31 mouse cellular contexts compared by ENCODE assay signal in the genomic region with DNA sequence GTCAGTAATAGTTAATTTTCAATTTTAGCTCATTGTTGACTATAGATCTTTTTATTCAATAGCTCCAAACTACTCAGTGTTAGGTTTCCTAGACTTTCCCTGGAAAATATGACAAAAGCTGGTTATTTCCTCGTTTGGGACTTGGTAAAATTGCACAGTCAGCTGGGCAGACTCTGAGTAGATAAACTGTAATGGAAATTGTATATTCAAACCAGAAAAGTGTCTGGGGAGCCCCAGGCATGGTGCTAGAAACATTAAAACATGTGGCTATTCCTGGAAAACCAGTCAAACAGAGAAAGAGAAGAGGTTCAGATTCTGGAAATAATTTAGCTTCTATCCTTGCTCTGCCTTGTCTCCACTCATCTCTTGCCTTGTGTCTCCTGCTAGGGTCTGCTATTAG.
"Had no signal": no experiment of that assay in that cellular context is flagged by ENCODE, and none has a peak within 500 bp of the region (broad histone marks: within the 10 kb centered on the region; RNA-seq: fewer than 3 reads in every experiment).

No protein-coding gene starts in this region.

- H3K9ac ChIP-seq: limb, embryonic 12.5 days; limb, embryonic 13.5 days; limb, embryonic 15.5 days; liver, embryonic 12.5 days; liver, embryonic 13.5 days; liver, embryonic 14.5 days; liver, embryonic 15.5 days; liver, postnatal 0 days; lung, embryonic 14.5 days; lung, embryonic 15.5 days; midbrain, embryonic 12.5 days; midbrain, embryonic 13.5 days; midbrain, embryonic 15.5 days; neural tube, embryonic 12.5 days had no signal

- DNase-seq: left cerebral cortex, postnatal 4 days; liver; liver, embryonic 13.5 days; liver, postnatal 0 days; lung, adult 18-20 months; lung, adult 2 months; lung, embryonic 14.5 days; lung, postnatal 10 days; lung, postnatal 14 days; lung, postnatal 36 days; lung, postnatal 4 days; midbrain, embryonic 14.5 days had no signal

- H3K4me3 ChIP-seq: limb, embryonic 12.5 days; limb, embryonic 13.5 days; limb, embryonic 15.5 days; liver, embryonic 12.5 days; liver, embryonic 13.5 days; liver, embryonic 15.5 days; lung, embryonic 15.5 days; megakaryocyte, embryonic 14.5 days; midbrain, embryonic 10.5 days; midbrain, embryonic 12.5 days; midbrain, embryonic 13.5 days; midbrain, embryonic 15.5 days; myocyte; neural tube, embryonic 12.5 days had no signal

- H3K9me3 ChIP-seq: limb, embryonic 15.5 days; liver, embryonic 12.5 days; liver, embryonic 13.5 days; lung, embryonic 15.5 days; midbrain, embryonic 10.5 days; midbrain, embryonic 12.5 days; midbrain, embryonic 15.5 days; neural tube, embryonic 12.5 days had no signal

- H3K27me3 ChIP-seq: limb, embryonic 12.5 days; limb, embryonic 13.5 days; limb, embryonic 15.5 days; liver, embryonic 12.5 days; liver, embryonic 13.5 days; liver, embryonic 15.5 days; lung, embryonic 15.5 days; megakaryocyte, embryonic 14.5 days; midbrain, embryonic 12.5 days; midbrain, embryonic 13.5 days; midbrain, embryonic 15.5 days; neural tube, embryonic 12.5 days had no signal

- H3K36me3 ChIP-seq: limb, embryonic 12.5 days; limb, embryonic 13.5 days; limb, embryonic 15.5 days; liver, embryonic 12.5 days; liver, embryonic 13.5 days; liver, embryonic 15.5 days; lung, embryonic 15.5 days; midbrain, embryonic 10.5 days; midbrain, embryonic 12.5 days; midbrain, embryonic 13.5 days; midbrain, embryonic 15.5 days; neural tube, embryonic 12.5 days had no signal

- ATAC-seq: liver, embryonic 12.5 days; liver, postnatal 0 days; lung, postnatal 0 days; midbrain, embryonic 13.5 days; midbrain, embryonic 15.5 days; midbrain, embryonic 16.5 days had no signal

- H3K4me2 ChIP-seq: limb, embryonic 12.5 days; limb, embryonic 13.5 days; limb, embryonic 15.5 days; liver, embryonic 11.5 days; liver, embryonic 12.5 days; liver, embryonic 13.5 days; liver, embryonic 15.5 days; lung, embryonic 14.5 days; lung, embryonic 15.5 days; midbrain, embryonic 11.5 days; midbrain, embryonic 12.5 days; midbrain, embryonic 13.5 days; midbrain, embryonic 15.5 days; neural tube, embryonic 12.5 days had no signal

- H3K27ac ChIP-seq: limb, embryonic 12.5 days; limb, embryonic 13.5 days; limb, embryonic 15.5 days; liver, embryonic 12.5 days; liver, embryonic 13.5 days; liver, embryonic 14.5 days; liver, embryonic 15.5 days; lung, embryonic 15.5 days; macrophage; midbrain, embryonic 10.5 days; midbrain, embryonic 12.5 days; midbrain, embryonic 13.5 days; midbrain, embryonic 15.5 days; neural tube, embryonic 12.5 days had no signal

- H3K4me1 ChIP-seq: limb, embryonic 12.5 days; limb, embryonic 13.5 days; limb, embryonic 15.5 days; liver, embryonic 12.5 days; liver, embryonic 13.5 days; liver, embryonic 15.5 days; lung, embryonic 15.5 days; megakaryocyte, embryonic 14.5 days; midbrain, embryonic 12.5 days; midbrain, embryonic 13.5 days; midbrain, embryonic 15.5 days; neural tube, embryonic 12.5 days had no signal
